Mouse (Mus musculus): Measurements from ENCODE around the gene Amn. TPM values are rescaled to one million over a fixed set of nuclear protein-coding genes. Genes with fewer than 3 reads are reported as not detected.

The Amn gene
- 11.3 and 15.5 TPM in 2 replicates for polyA plus RNA-seq (2012; rRNA removed)

DNA sequence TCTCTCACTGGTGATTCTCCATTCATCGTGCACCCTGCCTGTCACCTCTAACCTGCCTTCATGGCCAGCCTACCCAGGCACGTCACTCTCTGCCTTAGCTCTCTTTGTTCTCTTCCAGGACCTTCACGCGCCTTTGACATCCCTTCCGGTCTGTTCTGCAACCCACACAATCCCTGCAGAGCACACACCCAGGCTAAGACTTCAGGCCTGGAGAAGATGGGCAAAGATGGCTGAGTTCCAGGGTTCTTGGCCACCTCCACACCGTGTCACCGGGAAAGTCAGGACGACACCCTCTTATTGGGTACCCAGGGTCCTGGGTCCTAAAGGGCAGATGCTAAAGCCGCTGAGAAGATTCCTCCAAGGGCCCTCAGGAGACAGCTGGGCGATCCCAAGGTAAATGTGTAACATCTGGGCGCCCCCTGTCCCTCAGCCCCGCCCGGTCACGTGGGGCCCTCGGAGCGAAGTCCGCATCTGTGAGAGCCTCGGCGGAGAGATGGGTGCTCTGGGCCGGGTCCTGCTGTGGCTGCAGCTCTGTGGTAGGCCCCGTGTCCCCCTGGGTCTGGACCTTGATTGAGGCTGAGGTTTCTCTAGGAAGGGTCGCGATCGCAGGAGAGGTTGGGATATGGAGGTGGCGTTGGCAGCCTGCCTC, at the start of gene Amn:
Amn (plus strand) TSS at position 467 of the 649 bp plus-strand sequence.
- DNase-seq (ENCODE audit: extremely low spot score in 1 of 2, low spot score in 1 of 2): no peak

DNA sequence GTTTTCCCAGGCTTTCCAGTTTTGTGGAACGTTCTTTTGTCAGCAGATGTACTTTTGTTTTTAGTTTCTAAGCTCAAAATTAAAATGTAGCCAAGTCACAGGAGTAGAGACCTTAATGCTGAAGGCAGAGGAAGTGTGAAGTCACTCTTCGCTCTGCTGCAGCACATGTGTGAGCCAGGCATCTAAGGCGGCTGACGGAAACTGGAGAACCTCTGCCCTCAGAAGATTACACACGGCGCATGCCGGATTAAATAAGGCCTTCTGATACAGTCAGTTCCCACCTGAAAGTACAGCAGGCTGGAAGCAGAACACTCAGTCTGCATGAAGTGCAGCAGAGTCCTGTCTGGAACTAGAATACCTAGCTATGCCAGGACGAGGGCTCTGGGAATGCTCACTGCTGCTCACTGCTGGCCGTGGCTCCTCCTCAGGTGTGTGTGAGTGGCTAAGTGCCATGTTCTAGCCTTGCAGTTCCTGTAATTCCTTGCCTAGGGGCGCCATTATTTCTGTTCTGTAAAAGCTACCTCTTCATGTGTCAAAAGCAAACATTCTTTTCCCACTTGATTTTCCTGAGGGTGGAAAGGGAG, 45.6 kb upstream of the Amn start:
- DNase-seq (ENCODE audit: extremely low spot score in 1 of 2, low spot score in 1 of 2): no peak

DNA sequence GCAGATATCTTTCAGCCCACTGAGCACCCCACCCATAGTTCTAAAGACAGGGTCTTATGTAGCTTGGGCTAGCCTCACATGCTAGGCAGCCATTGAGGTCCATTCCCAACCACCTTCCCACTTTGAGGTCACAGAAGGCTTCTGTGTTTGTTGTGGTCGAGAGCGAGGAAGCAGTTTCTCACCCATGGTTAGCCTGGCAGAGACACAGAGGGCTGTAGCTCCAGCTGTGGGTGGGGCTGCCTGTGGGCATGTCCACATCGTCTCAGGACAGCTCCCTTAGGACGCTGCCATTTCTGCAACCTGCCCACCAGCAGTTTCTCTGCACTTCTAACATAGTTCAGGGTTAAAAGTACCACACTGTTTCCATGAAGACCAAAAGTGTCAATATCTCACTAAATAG, 43.5 kb upstream of the Amn start:
- no peak for DNase-seq (ENCODE audit: extremely low spot score in 1 of 2, low spot score in 1 of 2)

DNA sequence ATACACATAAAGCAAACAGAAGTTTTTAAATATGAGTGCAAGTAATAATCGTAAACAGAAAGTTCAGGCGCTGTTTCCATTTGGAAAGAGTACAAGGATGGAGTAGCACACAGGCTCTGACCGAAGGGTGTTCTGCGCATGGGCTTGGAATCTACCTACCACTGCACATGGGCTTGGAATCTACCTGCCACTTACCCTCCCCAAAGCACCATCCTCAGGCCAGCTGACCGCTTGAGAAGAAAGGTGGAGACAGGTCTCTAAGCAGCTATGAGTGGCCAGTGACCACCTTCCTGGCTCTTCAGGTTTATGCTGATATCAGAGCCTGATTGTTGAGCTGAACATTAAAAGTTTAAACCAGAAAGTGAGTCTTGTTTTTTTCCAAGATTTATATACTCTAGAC, 42.4 kb upstream of the Amn start:
- no peak for DNase-seq (ENCODE audit: extremely low spot score in 1 of 2, low spot score in 1 of 2)

DNA sequence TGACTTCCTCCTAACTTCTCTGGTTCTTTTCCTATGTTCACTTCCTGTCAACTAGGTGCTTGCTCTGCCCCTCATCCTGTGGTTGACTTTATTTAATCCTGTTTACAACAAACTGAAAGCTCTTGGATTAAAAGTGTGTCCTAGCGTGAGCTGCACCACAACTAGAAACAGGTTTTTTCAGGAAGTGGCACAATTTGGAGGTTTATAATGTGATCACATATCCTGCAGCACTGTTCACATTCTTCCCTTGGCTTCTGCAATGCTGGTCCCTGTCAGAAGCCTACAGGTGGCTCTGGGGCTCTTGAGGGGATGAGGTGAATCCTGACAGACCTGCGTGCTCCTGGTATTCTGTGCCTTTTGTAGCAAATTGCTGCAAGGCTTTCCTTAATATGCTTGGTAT, 40.1 kb upstream of the Amn start:
- no peak for DNase-seq (ENCODE audit: extremely low spot score in 1 of 2, low spot score in 1 of 2)

DNA sequence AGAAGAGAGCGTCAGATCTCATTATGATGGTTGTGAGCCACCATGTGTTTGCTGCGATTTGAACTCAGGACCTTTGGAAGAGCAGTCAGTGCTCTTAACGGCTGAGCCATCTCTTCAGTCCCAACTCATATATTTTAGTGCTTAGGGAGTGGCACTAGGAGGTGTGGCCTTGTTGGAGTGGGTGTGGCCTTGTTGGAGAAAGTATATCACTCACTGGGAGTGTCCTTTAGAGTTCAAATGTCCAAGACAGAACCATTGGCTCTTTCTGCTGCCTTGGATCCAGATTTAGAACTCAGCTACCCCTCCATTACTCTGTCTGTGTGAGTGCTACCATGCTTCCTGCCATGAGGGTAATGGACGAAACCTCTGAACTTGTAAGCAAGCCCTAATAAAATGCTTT, 37.1 kb upstream of the Amn start:
- no peak for DNase-seq (ENCODE audit: extremely low spot score in 1 of 2, low spot score in 1 of 2)

DNA sequence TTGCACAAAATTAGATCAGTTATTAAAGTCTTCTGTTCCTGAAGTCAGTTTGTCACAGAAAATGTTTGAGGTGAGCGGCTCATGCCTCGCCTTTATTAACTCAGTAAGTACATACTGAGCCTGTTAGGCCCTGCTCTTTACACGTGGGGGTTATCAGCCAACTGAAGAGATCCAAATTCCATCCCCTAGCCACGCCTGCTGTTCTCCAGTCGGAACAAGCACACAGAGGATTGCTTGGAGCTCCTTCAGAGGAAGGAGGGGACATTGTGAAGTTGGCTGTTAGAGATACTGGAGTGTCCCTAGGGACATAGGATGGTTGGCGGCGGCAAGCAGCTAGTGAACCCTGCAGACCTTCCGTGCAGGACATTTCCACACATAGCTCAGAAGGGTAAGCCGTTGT, 36.5 kb upstream of the Amn start:
- no peak for DNase-seq (ENCODE audit: extremely low spot score in 1 of 2, low spot score in 1 of 2)

DNA sequence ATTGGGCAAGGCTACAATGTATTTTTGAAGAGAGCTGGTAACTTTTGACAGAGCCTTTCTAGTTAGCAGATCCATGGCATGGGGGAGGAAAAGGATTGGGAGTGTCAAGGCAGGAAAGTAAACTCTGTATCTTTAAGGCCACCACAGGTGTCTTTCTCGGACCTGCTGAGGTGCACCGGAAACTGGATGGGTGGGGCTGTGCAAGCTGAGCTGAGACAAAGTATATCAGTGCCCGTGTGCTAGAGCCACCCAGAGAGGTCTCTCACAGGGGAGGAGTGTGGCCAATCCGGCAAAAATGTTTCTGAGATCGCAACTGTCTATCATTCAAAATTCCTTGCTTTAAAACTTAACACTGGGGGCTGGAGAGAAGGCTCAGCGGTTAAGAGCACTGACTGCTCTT, 35.3 kb upstream of the Amn start:
- no peak for DNase-seq (ENCODE audit: extremely low spot score in 1 of 2, low spot score in 1 of 2)

DNA sequence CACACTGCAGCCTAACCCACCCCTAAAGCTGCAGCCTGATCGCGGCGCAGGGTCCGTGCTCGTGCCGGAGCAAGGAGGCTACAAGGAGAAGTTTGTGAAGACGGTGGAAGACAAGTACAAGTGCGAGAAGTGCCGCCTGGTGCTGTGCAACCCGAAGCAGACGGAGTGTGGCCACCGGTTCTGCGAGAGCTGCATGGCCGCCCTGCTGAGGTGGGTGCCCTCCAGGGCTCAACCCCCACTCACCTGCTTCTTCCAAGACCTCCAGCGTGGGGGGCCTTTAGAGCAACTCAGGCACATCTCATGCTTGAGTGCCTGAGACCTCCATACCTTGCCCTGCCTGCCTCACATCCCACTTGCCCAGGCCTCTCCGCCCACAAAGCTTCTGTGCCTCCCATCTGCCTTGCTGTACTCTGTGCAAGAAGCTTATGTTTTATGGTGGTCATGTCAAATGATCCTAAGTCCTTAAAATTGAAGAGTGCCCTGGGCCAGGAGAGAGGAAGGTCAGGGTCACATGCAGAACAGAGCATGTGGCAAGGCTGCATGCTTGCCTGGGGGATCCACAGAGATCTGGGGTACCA, 33.2 kb upstream of the Amn start:
- DNase-seq (ENCODE audit: extremely low spot score in 1 of 2, low spot score in 1 of 2): peak in 1 of 2 experiments; percentile 41

DNA sequence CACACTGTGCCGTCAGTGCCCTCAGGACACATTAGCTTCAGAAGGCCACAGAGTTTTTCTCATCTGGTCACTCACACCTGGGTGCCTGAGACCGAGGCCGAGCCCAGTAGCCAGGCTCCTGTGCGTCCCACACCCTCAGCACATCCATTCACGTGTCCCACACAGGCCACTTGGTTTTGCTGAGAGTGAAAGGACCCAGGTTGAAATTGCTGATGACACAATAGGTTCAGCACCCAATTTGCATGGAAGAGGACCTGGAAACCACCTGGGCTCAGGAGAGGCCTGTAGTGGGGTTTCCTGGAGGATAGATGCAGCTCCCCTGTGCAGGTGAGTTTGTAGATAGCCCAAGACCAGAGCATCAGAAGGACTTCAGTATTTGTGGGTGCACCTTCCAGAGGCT, 32.5 kb upstream of the Amn start:
- DNase-seq (ENCODE audit: extremely low spot score in 1 of 2, low spot score in 1 of 2): no peak

DNA sequence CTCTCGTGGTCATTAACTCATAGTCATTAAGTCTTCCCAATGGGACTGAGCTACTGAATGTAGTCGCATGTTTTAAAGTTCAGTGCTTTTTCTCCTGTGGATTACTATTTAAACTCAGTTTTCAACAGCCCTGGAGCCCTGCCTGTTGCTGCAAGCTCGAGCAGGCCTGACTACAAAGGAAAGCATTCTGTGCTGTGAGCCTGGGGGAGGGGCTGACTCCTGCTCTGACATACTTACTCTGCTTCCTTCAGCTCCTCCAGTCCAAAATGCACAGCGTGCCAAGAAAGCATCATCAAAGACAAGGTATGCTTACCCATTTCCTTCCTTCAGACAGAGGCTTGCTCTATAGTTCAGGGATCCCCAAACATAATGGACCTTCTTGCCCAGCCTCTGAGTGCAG, 32.1 kb upstream of the Amn start:
- DNase-seq (ENCODE audit: extremely low spot score in 1 of 2, low spot score in 1 of 2): peak in 1 of 2 experiments; percentile 42

DNA sequence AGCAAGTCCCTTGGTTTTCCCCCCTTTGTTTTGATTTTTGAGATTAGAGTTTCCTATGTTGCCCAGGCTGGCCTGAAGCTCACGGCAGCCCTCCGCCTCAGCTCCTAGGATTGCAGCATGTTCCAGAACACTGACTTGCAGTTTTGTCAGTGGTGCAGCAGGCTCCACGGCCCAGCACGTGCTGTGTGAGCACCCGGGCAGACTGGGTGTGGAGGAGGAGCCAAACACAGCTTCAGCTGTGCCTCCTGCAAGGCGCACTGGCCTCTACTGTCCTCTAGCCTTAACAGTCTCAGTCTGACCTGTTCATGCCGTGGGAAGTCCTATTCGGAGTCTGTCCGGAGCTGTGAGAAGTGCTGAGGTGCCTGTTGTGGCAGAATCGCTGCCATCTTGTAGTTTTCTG, 31.0 kb upstream of the Amn start:
- DNase-seq (ENCODE audit: extremely low spot score in 1 of 2, low spot score in 1 of 2): no peak

DNA sequence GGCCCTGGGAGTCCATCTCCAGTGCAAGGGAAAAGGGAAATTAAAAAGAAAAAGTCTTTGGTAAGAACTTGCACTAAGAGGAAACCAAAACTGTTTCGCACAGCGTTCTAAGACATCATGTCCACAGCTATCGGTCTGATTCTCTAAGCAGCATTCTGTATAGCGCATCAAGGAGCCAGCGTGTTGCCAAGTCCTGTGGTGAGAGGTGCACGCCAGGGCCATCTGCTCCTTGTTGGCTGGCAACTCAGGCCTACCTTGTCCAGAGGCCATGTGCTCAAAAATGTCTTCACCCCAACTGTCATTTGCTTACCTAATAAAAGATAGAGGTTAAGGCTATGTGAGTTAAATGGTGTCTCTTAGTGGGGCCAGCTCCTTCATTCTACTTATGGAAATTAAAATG, 29.0 kb upstream of the Amn start:
- no peak for DNase-seq (ENCODE audit: extremely low spot score in 1 of 2, low spot score in 1 of 2)

DNA sequence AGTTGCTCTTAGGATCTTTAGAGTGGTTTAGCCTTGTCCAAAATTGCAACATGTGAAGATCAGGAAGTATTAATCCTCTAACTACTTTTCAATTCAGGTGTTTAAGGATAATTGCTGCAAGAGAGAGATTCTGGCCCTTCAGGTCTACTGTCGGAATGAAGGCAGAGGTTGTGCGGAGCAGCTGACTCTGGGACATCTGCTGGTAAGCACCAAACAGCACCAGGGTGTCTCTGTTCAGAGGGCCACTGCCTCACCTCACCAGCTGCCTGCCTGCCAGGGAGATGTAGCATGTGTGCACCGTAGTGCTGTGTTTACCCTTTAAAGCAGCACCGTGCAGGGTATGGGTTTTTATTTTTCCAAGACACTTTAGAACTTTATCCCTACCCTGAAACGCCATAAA, 28.5 kb upstream of the Amn start:
- DNase-seq (ENCODE audit: extremely low spot score in 1 of 2, low spot score in 1 of 2): no peak

DNA sequence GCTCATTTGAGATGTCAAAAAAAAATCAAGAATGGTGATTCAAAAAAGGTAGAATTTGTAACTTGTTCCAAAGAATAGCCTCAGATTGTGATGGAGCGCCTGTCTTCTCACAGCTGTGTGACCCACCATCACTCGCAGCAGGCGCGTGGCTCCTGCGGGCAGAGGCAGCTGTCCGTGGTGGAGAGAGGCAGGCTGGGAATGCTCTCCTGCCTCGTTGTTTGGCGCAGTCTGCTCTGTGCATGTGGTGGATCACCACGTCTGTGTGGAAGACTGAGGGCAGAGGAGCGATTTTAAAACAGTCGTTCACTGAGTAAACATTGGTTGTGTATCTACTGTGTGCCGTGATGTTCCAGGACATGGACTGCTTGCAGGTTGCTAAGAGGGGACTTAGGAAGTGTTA, 27.2 kb upstream of the Amn start:
- DNase-seq (ENCODE audit: extremely low spot score in 1 of 2, low spot score in 1 of 2): no peak

DNA sequence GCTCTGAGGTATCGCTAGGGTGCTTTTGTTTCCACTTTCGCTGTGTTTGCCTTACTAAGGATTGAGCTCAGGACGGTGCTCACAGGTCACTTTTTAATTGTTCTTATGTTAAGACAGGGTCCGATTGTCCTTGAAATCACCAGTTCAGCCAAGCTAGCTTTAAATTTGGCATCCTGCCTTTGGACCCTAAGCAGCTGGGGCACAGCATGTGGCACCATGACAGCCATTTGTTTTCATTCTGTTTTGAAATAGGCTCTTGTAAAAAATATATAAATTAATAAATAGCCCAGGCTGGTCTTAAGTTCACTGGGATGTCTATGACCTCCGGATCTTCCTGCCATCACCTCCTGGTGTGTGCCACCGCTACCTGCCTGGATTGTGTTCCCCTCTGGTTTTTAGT, 25.8 kb upstream of the Amn start:
- no peak for DNase-seq (ENCODE audit: extremely low spot score in 1 of 2, low spot score in 1 of 2)

DNA sequence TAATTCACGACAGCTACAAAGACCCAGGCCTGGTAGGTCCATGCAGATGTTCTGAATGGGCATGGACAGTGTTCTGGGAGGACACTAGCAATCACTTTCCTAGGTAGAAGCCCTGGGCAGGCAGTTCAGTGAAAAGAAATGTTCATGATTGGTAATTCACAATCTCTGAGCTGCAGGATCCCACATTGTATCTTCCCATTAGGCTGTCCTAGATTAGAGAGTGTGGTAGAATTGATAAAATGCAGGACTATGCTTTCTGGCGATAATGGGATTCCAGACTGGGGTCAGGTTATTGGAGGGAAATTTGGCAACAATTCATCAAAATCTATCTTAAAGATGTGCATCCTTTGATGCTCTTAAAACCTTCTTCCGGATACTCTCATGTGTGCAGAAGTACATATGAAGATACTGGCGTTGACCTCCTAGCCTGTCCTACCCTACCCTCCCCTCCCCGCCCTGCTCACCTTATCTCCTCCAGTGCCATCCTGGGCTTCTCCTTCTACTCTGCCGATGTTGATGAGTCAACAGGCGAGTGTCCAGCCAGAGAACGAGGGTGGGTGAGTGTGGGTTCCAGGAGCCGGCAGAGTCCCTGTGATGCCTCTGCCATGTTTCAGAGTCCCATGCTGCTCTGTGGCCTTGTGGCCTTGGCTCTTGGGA, 24.0 kb upstream of the Amn start:
- DNase-seq (ENCODE audit: extremely low spot score in 1 of 2, low spot score in 1 of 2): no peak

DNA sequence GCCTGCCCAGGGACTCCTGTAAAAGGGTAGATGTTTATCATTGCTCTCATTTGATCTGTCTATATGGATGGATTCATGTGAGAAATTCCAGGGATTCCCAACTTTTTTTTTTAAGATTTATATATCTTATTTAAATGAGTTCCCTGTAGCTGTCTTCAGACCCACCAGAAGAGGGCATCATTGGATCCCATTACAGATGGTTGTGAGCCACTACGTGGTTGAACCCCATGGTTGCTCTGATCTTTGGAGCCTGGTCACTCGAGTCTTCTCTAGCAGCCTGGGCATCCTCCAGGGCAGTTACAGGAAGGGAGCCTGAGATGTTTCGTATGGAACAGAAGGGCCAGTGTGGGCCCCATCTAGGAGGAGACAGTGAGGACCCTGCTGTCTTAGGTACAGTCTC, 21.8 kb upstream of the Amn start:
- no peak for DNase-seq (ENCODE audit: extremely low spot score in 1 of 2, low spot score in 1 of 2)

DNA sequence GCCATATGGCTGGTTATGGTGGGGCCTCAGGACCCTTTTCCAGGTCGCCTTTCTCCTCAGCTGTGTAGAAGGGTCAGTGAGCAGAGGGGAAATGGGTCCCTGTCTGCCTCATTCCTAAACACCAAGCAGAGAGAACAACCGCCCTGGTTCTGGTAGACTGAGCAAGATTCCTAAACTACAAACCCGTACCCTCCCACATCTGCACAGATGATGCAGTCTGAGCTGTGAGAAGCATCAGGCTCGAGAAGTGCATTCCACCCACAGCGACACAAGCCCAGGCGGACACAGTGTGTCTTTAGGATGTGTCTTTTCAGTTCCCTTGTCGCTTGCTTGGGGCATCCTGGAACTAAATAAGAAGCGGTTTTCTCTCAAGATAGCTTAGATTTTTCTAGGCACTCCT, 20.8 kb upstream of the Amn start:
- DNase-seq (ENCODE audit: extremely low spot score in 1 of 2, low spot score in 1 of 2): peak in 1 of 2 experiments; percentile 58

DNA sequence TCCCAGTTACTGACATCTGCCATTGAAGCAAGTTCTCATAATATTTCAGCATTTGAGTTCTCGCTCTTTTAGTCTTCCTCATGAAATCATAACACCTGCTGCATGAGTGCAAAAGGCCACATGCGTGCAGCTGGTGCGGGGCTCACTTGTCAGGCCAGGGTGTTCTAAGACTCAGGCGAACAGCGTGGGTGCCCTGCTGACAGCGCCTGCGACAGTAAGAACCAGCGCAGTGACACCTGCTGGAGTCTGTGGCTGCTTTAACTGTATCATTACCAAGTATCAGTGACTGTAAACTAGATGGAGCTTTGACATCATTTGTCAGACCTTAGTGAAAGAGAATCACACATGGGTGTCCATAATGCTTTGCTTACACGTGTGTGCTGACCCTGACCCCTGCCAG, 19.7 kb upstream of the Amn start:
- DNase-seq (ENCODE audit: extremely low spot score in 1 of 2, low spot score in 1 of 2): peak in 1 of 2 experiments; percentile 47

DNA sequence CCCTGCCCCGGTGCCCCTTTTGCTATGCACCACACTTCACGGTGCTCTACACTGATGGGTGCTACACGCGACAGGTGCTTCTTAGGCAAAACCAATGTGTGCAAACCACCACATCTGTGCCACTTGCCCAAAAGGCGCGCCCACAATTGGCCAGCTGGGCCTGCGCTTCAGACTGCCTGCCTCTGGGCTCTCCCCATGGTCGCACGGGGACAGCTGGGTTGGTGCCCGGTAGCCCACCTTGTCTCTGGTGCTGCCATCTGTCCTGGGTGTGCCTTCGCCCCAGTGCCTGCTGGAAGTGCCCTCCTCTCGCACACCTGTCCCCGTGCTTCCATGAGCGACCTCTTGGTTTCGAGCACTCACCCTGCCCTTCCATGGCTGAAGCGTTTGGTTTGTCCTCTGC, 7.2 kb upstream of the Amn start:
- no peak for DNase-seq (ENCODE audit: extremely low spot score in 1 of 2, low spot score in 1 of 2)

DNA sequence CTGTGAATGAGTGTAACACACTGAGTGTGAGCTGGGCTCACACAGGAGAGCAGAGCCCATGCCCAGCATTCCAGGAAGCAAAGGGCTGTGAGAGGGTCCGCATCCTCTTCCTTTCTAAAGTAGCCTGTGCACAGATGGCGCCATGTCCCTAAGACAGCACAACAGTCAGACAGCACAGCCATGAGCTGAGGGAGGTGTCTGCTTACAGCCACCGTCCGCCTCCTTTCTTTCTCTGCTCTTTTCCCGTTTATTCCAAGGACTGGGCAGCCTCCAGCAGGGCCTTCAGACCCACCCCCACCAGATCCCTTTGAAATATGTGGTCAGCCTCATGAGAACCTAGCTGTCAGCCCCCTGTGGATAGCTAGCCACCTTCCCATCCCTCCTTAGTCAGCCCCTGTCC, 5.7 kb upstream of the Amn start:
- no peak for DNase-seq (ENCODE audit: extremely low spot score in 1 of 2, low spot score in 1 of 2)
